Mouse (Mus musculus): ENCODE data around the gene Ptger4.
A peak's percentile ranks its signal among the peaks of the same experiment; 100 is the strongest.

The Ptger4 gene

GRCm38 (mm10) chr15:5243959-5244905 lies at the start of gene Ptger4:
Gene Ptger4, minus strand, starts transcription at chr15:5244187.
- peak; percentile 81 for DNase-seq

- DNase-seq, result no peak
Observed at GRCm38 (mm10) chr15:5288412-5288811, 44.4 kb upstream of the Ptger4 start.

GRCm38 (mm10) chr15:5287072-5287471 lies 43.1 kb upstream of the Ptger4 start:
- DNase-seq, result no peak

GRCm38 (mm10) chr15:5281316-5281715 lies 37.3 kb upstream of the Ptger4 start:
- no peak for DNase-seq

- no peak for DNase-seq
Observed at GRCm38 (mm10) chr15:5279831-5280230, 35.8 kb upstream of the Ptger4 start.

- no peak for DNase-seq
Observed at GRCm38 (mm10) chr15:5278525-5278924, 34.5 kb upstream of the Ptger4 start.

- no peak for DNase-seq
Observed at GRCm38 (mm10) chr15:5273981-5274380, 30.0 kb upstream of the Ptger4 start.

- no peak for DNase-seq
Observed at GRCm38 (mm10) chr15:5266095-5266494, 22.1 kb upstream of the Ptger4 start.

GRCm38 (mm10) chr15:5262874-5263504 lies 19.0 kb upstream of the Ptger4 start:
- DNase-seq, result no peak

GRCm38 (mm10) chr15:5262095-5262667 lies 18.2 kb upstream of the Ptger4 start:
- DNase-seq, result no peak

GRCm38 (mm10) chr15:5261004-5261403 lies 17.0 kb upstream of the Ptger4 start:
- no peak for DNase-seq

- no peak for DNase-seq
Observed at GRCm38 (mm10) chr15:5260183-5260582, 16.2 kb upstream of the Ptger4 start.

- DNase-seq, result no peak
Observed at GRCm38 (mm10) chr15:5250182-5250581, 6.2 kb upstream of the Ptger4 start.

- DNase-seq, result no peak
Observed at GRCm38 (mm10) chr15:5243036-5243958, 690 bp downstream of the Ptger4 start.

- DNase-seq, result no peak
Observed at GRCm38 (mm10) chr15:5242241-5243035, 1.5 kb downstream of the Ptger4 start.

GRCm38 (mm10) chr15:5241304-5242201 lies 2.4 kb downstream of the Ptger4 start:
- peak; percentile 13 for DNase-seq

GRCm38 (mm10) chr15:5240360-5240759 lies 3.6 kb downstream of the Ptger4 start:
- DNase-seq, result no peak

- DNase-seq, result no peak
Observed at GRCm38 (mm10) chr15:5239901-5240300, 4.1 kb downstream of the Ptger4 start.

- no peak for DNase-seq
Observed at GRCm38 (mm10) chr15:5239361-5239760, 4.6 kb downstream of the Ptger4 start.

GRCm38 (mm10) chr15:5238553-5238952 lies 5.4 kb downstream of the Ptger4 start:
- no peak for DNase-seq

- DNase-seq, result no peak
Observed at GRCm38 (mm10) chr15:5238073-5238472, 5.9 kb downstream of the Ptger4 start.

All from layer of hippocampus, adult 9-11 months (tissue).